In the genomic region with DNA sequence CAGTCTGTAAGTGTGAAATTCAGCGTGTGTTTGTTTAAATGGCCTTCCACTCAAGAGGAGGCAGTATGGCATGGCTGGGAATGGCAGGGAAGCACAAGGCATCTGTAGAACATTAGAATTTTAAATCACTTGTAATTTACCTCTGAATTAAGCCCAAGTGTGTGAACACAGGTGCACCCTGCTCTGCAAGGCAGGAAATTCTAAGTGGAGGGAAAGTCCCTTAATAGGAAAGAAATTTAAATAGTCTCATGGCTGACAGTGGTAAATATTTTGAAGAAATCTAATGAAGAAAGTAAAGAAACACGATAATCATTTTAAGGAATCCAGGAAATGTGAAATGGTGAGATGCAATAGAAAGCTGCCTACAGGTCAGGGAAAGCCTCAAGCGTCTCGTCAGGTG, we compare ENCODE assay signal across 23 mouse cellular contexts.
DNase-seq lines count a peak whose midpoint lies in the region; ATAC-seq and TF ChIP-seq lines count a peak whose summit lies in the region.
"Had no signal": no experiment of that assay in that cellular context is flagged by ENCODE, and none has a peak within 500 bp of the region (broad histone marks: within the 10 kb centered on the region; RNA-seq: fewer than 3 reads in every experiment).

No protein-coding gene starts in this region.

- TF ChIP-seq CTCF in heart, adult 2 months (IDR thresholded peaks at IDR 0.05) = no peak

- H3K9ac ChIP-seq in forebrain, embryonic 16.5 days (replicated peaks; ENCODE audit: low read depth, low read length) = no peak overlapping the region
- H3K9ac ChIP-seq in heart, adult 2 months (ENCODE audit: low read depth, low read length) = no peak overlapping the region
- H3K9ac ChIP-seq: embryonic facial prominence, embryonic 15.5 days; forebrain, embryonic 15.5 days; heart, embryonic 15.5 days; hindbrain, embryonic 13.5 days had no signal

- H3K27ac ChIP-seq in forebrain, embryonic 16.5 days (ENCODE audit: low read length) = no peak overlapping the region
- H3K27ac ChIP-seq in forebrain, embryonic 10.5 days = no peak overlapping the region
- no peak overlapping the region for H3K27ac ChIP-seq in heart, embryonic 10.5 days
- H3K27ac ChIP-seq in heart, adult 2 months = no peak overlapping the region
- H3K27ac ChIP-seq: embryonic facial prominence, embryonic 15.5 days; forebrain, embryonic 15.5 days; heart, embryonic 15.5 days; hindbrain, embryonic 13.5 days; hindbrain, postnatal 0 days had no signal

- H3K27me3 ChIP-seq in forebrain, embryonic 16.5 days (replicated peaks; ENCODE audit: control insufficient read depth, insufficient read depth, low read length) = no peaks in the 10 kb centered on the region
- H3K27me3 ChIP-seq in forebrain, embryonic 10.5 days (ENCODE audit: poor library complexity, severe bottlenecking) = no peaks in the 10 kb centered on the region
- no peaks in the 10 kb centered on the region for H3K27me3 ChIP-seq in heart, embryonic 10.5 days (ENCODE audit: insufficient read depth, poor library complexity, severe bottlenecking)
- no peaks in the 10 kb centered on the region for H3K27me3 ChIP-seq in heart, adult 2 months (ENCODE audit: control insufficient read depth, insufficient read depth, low read length)
- H3K27me3 ChIP-seq: embryonic facial prominence, embryonic 15.5 days; forebrain, embryonic 15.5 days; heart, embryonic 15.5 days; hindbrain, embryonic 13.5 days had no signal

- no peak overlapping the region for H3K4me3 ChIP-seq in forebrain, embryonic 16.5 days (replicated peaks; ENCODE audit: low read length)
- H3K4me3 ChIP-seq in forebrain, embryonic 10.5 days = no peak overlapping the region
- no peak overlapping the region for H3K4me3 ChIP-seq in heart, embryonic 10.5 days
- H3K4me3 ChIP-seq in heart, adult 2 months = no peak overlapping the region
- H3K4me3 ChIP-seq: embryonic facial prominence, embryonic 15.5 days; erythroblast, embryonic 14.5 days; forebrain, embryonic 15.5 days; heart, embryonic 15.5 days; hindbrain, embryonic 13.5 days had no signal

- no peaks in the 10 kb centered on the region for H3K9me3 ChIP-seq in forebrain, embryonic 16.5 days (ENCODE audit: control insufficient read depth, low read length)
- H3K9me3 ChIP-seq in forebrain, embryonic 10.5 days = no peaks in the 10 kb centered on the region
- H3K9me3 ChIP-seq in heart, embryonic 10.5 days = no peaks in the 10 kb centered on the region
- H3K9me3 ChIP-seq: embryonic facial prominence, embryonic 15.5 days; forebrain, embryonic 15.5 days; heart, embryonic 15.5 days; hindbrain, embryonic 13.5 days had no signal

- H3K79me2 ChIP-seq in heart, adult 2 months (replicated peaks; ENCODE audit: control insufficient read depth, insufficient read depth, low read length) = no peaks in the 10 kb centered on the region

- H3K4me1 ChIP-seq in forebrain, embryonic 16.5 days (replicated peaks; ENCODE audit: control insufficient read depth, insufficient read depth, low read length) = no peaks in the 10 kb centered on the region
- no peaks in the 10 kb centered on the region for H3K4me1 ChIP-seq in forebrain, embryonic 10.5 days
- H3K4me1 ChIP-seq in heart, embryonic 10.5 days = no peaks in the 10 kb centered on the region
- peaks cover 3% of the 10 kb centered on the region for H3K4me1 ChIP-seq in heart, adult 2 months (ENCODE audit: control insufficient read depth, insufficient read depth, low read length)
- H3K4me1 ChIP-seq: embryonic facial prominence, embryonic 15.5 days; hindbrain, embryonic 13.5 days had no signal

- TF ChIP-seq EP300 in heart, adult 2 months (IDR thresholded peaks at IDR 0.05; ENCODE audit: insufficient read depth, low read depth, low read length) = no peak

- no peak for DNase-seq in forebrain, embryonic 10.5 days (ENCODE audit: extremely low spot score, low spot score)
- DNase-seq in spleen, postnatal 36 days (ENCODE audit: low spot score in 2 of 2) = peak; percentile 22 to 31
- DNase-seq in spleen, postnatal 4 days (ENCODE audit: low spot score in 2 of 2) = no peak
- no peak for DNase-seq in heart, embryonic 10.5 days (ENCODE audit: low spot score)
- no peak for DNase-seq in heart, adult 2 months
- DNase-seq: adrenal gland, postnatal 10 days; B cell, adult 2 months; cerebellum, adult 11 months; cerebellum, adult 8-10 months; cerebellum, postnatal 14 days; embryo, embryonic 11 days; gastrocnemius, postnatal 10 days; heart, postnatal 14 days had no signal

- intact Hi-C loops in heart, adult 2 months (cut with DNase I) = no loop called here

- no peaks in the 10 kb centered on the region for H3K36me3 ChIP-seq in forebrain, embryonic 16.5 days (ENCODE audit: control insufficient read depth, insufficient read depth)
- no peaks in the 10 kb centered on the region for H3K36me3 ChIP-seq in forebrain, embryonic 10.5 days (replicated peaks)
- H3K36me3 ChIP-seq in heart, embryonic 10.5 days = no peaks in the 10 kb centered on the region
- H3K36me3 ChIP-seq in heart, adult 2 months (ENCODE audit: control insufficient read depth, insufficient read depth, low read length) = no peaks in the 10 kb centered on the region
- H3K36me3 ChIP-seq: embryonic facial prominence, embryonic 15.5 days; forebrain, embryonic 15.5 days; heart, embryonic 15.5 days; hindbrain, embryonic 13.5 days had no signal

- no peak for TF ChIP-seq POLR2A in heart, adult 2 months (IDR thresholded peaks at IDR 0.05; ENCODE audit: insufficient read depth, low read depth, low read length)

- ATAC-seq in forebrain, embryonic 16.5 days = 0 out of 2 replicates have a peak, but pooled peaks have one; percentile 38
- peak; percentile 49; the same call in 1 of the 2 replicates for ATAC-seq in neutrophil, adult 5-6 weeks (ENCODE audit: extremely low read depth, insufficient number of reproducible peaks, low FRiP score, poor library complexity, severe bottlenecking)
- ATAC-seq: forebrain, embryonic 15.5 days; hindbrain, postnatal 0 days; intestine, embryonic 16.5 days had no signal

- 73% methylated on average over 4 of the region's 4 CpGs for WGBS in forebrain, embryonic 16.5 days
- 84% methylated on average over 4 of the region's 4 CpGs for WGBS in forebrain, embryonic 10.5 days
- whole genome bisulfite sequencing in heart, embryonic 10.5 days = 70% methylated on average over 4 of the region's 4 CpGs
- 80% methylated on average over 4 of the region's 4 CpGs for WGBS in heart, adult 2 months

- H3K4me2 ChIP-seq in forebrain, embryonic 16.5 days (ENCODE audit: low read length) = no peak overlapping the region
- H3K4me2 ChIP-seq: embryonic facial prominence, embryonic 15.5 days; forebrain, embryonic 15.5 days; heart, embryonic 11.5 days; heart, embryonic 15.5 days; hindbrain, embryonic 13.5 days had no signal

Comparison
In these comparisons a context has a peak if more than half of its experiments do, and no peak if none do; other contexts are left out.
1. DNase-seq: peak in spleen, postnatal 36 days (2 of 2); none in forebrain, embryonic 10.5 days (single experiment), spleen, postnatal 4 days (0 of 2), heart, embryonic 10.5 days (single experiment) and heart, adult 2 months (0 of 2).